Mouse (Mus musculus): ENCODE measurements at regions not wholly inside any gene's neighbourhood (a gene's known extent, or its start where the extent isn't known, plus 50 kb on each side); places are given as distances from the start of the nearest gene placed in this dataset.

DNA sequence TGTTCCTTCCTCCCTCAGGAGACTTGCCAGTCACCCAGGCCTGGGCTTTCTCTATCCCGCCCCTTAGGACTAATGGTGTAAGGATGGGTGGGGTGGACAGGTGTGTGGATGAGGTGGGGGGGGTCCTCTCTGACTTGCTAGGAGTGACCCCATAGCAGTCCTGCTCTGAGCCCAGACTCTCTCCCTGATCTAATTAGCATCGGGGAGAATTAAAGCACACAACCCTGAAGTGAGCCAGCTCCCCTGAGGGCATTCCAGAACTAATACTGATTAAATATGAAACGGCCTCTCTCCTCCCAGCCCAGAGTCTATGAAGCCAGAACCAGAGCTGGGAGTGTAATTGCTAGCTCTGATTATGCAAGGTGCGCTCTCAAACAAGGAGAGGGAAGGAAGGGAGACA lies 346.1 kb downstream of the Ptpru start:
- DNase-seq = no peak

DNA sequence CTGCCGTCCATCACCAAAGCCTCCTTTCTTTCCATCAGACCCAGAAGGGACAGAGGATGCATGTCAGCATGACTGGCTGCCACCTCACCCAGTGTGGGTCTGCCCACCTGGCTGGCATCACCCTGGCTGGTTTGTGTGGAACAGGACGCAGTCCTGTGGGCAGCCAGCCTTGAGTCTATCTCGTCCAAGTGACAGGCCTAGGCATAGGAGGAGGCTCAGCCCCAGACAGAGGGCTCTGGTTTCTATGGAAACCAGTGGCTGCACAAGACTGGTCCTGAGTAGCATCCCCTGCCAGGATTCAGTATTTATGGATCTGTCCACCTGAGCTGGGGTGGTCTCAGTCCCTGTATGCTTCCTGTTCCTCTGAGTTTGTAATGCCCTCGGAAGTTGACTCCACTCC lies 344.4 kb downstream of the Ptpru start:
- no peak for DNase-seq

DNA sequence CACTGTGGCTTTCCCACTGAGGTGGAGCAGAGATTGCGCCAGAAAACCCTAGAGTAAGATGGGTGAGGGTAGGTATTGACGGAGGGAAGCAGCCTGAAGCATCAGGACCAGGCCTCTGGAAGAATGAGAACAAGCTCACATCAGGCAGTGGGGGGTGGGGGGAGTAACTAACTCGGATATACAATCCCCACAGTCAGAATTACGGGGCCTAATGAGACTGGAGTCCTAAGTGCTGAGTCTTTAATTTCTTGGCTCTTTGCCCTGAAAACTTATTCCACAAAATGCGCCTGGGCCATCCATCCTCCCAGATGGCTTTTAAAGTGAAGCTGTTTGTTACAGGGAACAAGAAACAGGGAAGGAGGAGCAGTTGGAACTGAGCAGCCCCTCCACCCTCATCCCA lies 341.2 kb downstream of the Ptpru start:
- DNase-seq = no peak

DNA sequence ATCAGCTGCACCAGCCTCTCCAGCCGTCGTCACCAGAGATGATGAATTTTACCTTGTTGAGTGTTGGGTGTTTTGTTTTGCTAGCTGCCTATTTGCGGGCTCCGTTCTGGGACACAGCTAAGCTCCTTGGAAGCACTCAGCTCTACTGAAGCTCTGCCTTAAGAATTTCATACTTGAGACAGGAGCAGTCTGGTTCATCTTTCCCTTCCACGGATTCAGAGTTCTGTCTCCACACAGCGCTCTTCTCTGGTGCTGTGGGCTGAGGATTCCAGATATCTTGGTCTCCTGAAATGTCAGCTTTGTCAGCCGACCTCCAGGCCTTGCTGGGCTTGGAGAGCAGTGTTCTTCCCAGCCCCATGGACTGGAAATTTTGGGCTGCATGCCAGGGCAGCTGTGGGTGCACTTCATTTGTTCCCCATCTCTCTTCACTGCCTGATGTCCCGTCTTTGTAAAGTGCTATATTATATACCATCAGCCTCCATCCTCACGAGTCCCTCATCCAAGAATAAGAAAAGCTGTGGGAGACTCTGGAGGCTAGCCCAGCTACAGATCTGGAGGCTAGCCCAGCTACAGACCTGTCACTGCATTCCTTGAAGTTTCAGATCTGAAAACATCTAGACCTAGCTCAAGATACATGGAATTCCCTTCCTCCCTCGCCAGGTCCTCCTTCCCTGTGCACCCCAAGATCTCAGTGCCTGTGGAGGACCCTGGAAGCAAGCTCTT lies 337.0 kb downstream of the Ptpru start:
- no peak for DNase-seq

DNA sequence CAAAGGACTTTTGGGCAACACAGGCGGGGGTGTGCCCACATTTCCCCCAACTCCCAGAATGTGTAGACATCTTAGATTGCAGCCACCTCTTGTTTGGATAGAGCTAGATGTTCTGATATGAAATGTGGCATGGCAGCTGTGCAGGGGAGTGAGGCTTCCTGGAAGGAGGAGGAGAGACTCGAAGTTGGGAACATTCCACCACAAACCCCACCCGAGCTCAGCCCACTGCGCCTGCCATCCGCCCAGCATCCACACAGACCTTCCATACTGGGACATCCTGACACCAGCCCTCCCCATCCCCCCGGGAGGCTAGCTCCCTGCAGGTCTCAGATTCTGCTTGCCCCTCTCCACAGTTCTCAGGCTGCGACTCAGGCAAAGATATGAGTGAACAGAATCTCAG lies 329.9 kb downstream of the Ptpru start:
- DNase-seq = no peak

DNA sequence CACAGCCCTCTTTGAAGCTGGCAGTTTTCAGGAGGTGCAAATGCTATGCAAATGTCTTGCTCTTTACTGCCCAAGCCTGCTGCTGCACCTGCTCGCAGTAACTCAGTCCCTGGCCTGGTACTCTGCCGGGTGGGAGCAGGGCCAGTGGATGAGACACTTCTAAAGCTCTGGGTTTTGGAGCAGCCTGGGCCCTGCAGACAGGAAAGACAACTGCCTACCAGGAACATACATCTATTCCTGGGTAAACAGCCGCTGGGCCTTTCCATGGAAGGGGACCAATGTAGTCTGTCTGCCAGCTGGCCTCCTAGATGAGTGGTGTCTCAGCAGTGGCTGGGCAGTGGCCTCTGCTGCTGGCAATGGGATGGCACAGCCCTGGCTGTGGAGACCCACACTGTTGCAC lies 326.5 kb downstream of the Ptpru start:
- no peak for DNase-seq

DNA sequence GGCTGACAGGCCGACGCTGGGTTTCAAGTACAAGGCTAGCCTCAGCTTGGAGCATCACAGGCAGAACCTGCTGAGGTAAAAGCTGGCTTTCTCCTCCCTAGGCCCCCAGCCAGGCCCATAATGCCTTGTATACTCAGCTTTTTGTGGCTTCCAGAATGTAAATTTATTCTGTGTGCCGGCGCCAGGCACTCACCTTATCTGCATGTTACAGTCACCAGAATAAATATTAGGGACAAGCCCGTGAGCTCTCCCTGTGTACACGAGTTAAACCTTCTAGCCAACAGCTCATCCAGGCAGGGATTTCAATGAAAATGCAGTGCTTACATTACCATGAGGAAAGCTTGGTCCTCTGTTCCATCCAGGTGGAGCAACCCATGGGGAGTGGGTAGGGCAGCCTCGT lies 325.3 kb downstream of the Ptpru start:
- DNase-seq = no peak

DNA sequence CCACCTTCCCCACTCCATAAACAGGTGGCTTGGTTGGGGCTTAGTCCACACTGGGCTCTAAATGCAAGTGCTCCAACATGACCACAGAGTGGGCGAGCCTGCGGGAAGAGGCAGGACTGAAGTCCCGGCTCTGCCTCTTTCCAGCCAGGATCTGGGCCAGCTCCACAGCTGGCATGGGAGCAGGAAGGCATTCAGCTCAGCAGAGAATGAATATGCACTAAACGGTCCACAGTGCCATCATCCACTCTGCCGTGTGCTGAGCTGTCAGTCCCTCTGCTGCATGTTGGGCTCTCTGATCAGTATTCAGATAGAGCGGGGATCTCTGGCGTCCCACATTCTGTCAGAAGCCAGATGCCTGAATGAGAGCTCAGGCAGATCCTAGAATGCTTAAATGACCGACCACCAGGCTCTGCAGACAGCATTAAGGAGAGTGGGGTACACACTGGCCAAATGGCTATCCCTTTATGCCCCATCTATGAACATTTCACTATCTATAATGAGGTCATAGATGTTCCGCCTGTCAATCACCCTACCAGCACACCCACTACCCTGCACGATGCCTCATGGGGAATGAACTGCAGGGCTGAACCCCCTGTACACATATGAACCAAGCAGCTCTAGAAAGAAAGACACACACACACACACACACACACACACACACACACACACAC lies 317.3 kb downstream of the Ptpru start:
- DNase-seq = no peak

DNA sequence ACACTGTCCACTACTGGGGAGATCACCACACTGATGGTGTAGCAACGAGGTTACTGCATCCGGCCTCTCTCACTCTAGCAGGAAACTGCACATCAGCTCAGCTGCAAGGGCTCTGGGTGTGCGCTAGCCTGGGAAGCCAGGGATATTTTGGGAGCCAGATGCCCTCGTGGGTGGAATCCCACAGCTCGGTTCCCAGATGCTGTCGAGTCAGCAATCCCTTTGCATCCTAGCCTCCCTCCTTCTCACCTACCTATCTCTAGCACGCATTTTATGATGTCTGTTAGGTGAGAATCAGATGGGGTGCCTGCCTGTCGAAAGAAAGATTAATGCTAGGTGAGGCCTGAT lies 316.8 kb downstream of the Ptpru start:
- no peak for DNase-seq

DNA sequence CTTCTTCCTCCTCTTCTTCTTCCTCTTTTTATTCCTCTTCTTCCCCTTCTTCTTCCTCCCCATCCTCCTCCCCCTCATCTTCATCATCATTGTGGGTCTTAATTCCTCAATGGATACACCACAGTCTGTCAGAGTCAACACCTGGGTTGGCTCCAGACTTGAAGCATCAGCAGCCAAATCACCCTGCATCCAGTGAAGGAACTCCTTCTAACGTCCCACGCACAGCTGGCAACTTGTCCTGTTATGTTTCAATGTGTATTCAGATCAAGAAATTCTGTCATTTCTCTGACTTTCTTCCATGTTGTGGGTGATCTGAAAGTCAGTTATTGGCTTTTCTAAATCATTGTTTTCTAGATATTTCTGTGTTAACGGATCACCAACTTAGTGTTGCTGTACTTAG lies 312.9 kb downstream of the Ptpru start:
- no peak for DNase-seq

DNA sequence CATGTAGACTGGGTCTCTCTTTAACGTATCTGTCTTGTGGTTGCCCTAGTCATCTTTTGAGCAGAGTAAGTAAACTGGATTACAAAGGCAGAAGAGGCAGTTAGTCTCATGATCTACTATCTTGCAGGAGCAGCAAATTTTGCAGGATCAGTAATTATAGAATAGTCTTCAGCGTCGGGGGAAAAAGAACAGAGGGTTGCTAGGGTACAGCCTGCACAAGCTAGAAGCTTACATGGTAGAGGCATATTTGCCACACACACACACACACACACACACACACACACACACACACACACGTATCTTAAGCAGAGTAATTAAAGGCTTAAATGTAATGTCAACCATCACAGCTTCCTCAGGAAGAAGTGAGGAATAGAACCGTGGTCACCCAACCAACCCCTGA lies 307.6 kb downstream of the Ptpru start:
- DNase-seq = no peak

DNA sequence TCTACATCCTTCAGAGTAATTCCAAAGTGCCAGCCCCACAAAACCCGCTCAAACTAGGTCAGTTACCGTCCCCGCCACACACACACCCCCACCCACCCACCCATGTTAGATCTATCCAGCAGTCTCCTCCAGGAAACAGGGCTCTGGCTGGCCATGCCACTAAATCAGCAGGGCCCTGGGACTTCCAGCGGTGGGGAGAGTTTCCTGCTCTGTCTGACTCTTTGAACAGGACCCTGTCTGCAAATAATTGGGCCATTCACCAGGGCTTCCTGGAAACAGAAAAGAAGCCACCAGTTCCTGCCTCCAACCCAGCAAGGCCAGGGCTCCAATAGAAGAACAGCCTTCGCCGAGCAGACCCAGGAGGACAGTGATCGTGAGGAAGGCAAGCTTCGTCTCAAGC lies 307.1 kb downstream of the Ptpru start:
- DNase-seq = peak; percentile 10

DNA sequence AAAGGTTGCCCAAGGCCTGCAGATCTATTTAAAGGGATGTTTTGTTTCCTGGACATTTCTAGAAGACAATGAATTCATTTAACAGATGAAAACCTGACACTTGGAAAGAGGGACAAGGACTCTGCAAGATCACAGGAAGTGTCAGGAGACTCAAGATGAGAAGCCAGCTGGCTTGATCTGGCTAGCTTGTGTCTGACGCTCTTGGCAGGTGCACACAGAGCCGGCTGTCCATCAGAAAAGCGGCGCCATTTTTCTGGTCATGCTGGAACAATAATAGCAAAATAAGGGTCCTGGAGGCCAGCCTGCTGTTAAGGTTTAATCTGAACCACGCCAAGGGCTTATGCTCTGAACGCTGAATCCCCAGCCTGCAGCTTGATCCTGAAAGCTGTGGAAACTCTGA lies 303.3 kb downstream of the Ptpru start:
- no peak for DNase-seq

DNA sequence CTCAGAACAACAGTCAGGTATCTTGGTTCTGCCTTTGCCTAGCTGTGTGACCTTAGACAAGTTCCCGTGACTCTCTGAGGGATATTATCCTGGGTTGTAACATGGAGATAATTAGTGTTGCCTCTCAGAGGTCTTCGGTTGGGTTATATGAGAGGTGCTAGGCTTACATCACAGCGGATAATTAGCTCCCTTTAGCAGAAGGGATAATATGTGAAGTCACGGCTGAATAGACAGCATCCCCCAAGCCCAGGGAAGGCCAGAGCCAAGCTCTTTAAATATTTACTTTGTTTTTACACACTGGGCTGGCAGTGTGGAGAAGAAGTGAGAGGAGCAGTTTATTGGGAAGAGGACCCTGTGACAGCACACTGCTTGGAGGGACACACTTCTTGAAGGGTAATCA lies 299.9 kb downstream of the Ptpru start:
- DNase-seq = no peak

DNA sequence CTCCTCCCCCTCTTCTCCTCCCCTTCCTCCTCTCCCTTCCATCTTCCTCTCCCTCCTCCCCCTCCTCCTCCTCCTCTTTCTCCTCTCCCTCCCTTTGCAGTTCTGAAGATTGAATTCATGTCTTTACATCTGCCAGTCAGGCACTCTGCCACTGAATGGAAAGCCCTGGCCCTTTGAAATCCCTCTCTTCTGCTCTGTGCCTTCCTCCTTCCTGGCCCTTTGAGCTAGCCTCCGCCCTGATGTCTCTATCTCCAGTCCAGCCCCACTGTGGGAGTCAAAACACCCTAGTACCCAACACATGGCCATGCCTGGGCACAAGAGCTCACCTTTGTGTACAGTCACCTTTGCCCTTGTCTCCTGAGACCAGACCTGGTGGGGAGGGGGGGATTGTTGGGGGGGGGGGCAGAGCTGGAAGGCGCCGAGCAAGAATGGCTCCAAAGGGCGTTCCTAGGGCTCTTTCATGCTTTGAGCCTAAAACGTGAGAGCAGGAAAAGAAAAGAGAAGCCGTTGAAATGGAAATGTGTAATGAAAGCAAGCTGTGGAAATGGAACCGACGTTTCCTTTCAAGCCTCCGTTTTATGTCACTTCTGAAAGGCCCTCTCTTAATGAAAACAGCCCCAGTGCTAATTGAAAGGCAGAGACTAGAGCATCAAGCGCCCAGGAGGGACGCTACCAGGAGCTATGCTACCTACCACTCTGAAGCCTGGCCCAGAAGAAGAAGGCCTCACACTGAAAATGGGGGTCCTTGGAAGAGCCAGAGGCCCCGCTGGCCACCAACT lies 291.5 kb downstream of the Ptpru start:
- DNase-seq = no peak

DNA sequence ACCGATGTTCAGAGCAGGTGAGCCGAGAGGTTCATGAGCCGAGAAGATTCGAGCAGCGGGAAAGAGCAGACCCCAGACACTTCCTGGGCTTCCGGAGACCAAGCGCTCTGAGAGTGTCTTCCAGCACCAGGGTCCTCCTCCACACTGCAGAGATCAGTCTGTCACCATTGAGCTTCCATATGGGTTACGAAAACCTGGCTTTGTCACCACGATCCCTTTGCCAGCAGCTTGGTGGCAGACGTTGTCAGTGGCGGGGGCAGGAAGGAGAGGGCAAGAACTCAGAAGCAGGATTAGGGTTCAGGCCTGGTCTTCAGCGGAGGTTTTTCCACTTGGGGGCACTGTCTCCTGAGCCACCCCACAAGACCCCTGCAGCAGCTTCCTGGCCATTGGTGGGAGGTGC lies 288.5 kb downstream of the Ptpru start:
- DNase-seq = no peak

DNA sequence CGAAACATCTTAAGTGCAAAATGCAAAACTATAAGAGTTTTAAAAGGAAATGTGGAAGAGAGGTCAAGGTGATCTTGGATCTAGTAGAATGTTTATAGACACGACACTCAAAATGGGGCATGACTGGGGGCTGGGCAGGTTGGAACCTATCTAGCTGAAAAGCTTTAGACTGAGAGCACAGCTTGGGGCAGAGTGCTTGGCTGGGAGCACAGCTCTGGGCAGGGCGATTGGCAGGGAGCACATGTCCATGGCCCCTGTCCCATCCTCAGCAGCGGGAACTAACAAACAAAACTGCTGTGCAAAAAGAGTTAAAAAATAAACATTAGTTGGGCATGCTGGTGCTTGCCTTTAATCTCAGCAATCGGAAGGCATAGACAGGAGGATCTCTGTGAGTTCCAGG lies 279.6 kb downstream of the Ptpru start:
- no peak for DNase-seq

DNA sequence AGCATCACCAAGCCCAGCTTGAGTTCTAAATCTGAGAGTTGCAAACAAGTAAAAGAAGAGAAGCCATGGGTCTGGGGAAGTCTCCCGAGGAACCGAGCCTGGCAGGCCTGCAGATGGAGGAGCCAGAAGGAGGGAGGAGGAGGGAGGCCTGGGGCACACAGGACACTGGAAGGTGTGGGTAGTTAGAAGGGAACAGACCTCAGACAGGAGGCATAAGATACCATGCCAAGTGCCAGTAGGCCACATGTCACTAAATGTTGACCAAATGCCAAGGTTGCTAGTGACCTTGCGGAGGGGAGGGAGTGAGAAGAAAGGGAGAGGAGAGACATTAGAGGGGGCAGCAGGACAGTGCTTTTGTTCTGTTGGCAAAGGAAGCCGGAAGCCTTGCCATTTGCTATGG lies 274.2 kb downstream of the Ptpru start:
- peak; percentile 31 for DNase-seq

DNA sequence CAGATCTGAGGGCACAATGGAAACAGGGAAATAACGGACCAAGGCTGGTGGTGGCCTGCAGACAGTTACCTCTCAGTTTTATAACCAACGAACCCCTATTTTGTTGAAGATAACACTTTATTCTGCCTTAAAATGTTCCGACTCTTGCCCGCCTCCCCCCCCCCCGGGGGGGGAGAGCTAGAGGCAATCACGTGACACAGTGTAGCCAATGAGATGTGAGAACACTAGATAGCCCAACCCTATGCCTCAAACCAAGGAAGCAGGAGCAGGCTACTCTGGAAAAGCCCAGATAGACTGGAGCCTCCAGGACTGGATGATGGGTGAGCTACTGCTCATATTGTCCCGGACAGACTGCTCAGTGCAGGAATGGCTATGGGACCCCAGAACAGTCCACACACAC lies 272.9 kb downstream of the Ptpru start:
- DNase-seq = no peak

DNA sequence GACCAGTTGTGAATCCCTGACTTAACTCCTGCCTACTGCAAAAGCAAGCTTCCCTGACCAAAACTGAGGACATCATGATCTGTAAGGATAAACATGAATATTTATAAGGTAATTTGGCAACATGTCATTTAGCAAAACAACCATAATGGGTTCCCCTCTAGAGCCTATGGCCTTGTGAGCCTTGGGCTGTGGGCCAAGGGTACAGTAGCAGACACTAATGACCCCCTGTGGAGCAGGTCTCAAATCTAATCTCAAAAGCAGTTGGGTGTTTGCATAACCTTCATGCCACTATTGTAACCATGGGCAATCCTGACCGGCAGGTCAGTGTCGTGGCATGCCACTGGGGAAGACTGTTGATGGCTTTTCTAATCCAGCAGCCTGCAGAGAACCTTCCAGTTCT lies 270.8 kb downstream of the Ptpru start:
- no peak for DNase-seq

DNA sequence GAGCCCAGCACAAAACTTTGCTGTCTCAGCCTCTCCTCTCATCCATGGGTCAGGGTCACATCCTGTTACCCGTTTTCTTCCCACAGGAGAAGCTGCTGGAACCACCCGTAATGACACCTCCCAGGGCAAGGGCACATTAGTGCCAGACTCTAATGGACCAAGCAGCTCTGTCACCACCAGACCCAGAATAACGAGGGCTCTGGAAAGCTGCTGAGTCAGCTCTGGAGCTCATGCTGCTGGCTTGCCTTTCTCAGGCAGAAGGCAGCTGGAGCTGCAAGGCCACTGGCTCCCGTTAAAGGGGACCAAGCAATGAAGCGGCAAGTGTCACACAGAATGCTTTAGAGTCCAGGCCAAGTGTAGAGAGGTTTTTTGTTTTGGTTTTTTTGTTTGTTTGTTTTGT lies 268.9 kb downstream of the Ptpru start:
- DNase-seq = peak; percentile 34

DNA sequence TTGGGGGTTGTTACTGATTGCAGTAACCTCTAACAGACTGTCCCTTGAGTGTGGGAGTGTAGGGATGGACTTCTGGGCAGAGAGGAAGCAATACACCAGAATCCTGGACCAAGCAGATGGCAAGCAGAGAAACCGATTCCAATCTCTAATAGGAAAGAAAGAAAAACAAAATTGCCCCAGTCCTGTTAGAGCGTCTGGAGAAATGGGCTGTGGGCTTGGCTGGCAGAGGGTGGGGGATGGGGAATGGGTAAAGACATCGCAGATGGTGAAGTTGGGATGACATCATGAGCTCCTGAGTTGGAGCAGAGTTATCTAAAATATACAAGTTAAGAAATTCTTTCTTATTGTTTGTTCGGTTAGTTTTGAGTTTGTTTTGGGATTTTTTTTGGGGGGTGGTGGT lies 260.5 kb downstream of the Ptpru start:
- no peak for DNase-seq

DNA sequence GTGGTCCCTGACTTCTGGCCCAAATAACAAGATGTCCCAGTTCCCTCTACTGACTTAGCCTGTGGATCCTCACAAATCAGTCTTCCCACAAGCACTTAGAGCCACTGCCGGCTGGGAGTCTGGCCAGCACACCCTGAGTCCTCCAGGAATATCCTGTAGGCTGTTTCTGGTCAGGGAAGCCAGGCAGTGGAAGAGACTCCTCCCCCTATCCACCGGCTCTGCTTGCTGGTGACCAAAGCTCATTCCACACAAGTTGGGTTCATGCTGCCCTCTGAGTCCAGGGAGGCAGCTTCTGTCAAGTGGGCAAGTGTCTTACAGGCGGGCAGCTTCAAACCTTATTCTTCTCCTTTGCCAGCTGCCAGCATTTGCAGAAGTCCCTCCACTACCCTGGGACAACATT lies 252.1 kb downstream of the Ptpru start:
- no peak for DNase-seq

DNA sequence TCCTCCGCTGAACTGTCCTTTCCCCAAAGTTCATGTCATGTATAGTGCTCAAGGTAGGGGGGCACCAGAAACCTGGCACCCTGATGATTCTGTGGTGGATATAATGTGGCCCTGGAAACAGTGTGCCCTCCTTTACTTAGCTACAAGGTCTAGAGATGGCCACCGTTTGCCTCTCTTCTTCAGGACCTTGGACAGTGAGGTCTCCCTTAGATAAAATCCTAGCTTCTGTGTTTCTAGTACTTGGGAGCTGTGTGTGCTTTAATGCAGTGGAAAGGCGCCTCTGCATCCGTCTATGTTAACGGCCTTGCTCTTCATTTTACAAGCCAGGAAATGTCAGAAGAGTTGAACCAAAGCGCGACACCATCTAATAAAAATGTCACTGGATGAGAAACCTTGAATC lies 250.6 kb downstream of the Ptpru start:
- no peak for DNase-seq
